Mouse (Mus musculus): ENCODE measurements around the gene Rnf186.

GRCm38 (mm10) chr4:139014793-139015192 lies 47.9 kb downstream of the Rnf186 start:
- TF ChIP-seq CTCF (IDR thresholded peaks at IDR 0.05; ENCODE audit: insufficient read depth, low read depth, low read length): no peak
- no peak for TF ChIP-seq POLR2A (IDR thresholded peaks at IDR 0.05; ENCODE audit: insufficient read depth, low read depth, low read length)
